Mouse (Mus musculus) neural tube, embryonic 12.5 days (tissue): ENCODE results near the gene C530008M17Rik. TPM values are rescaled to one million over a fixed set of nuclear protein-coding genes. Genes with fewer than 3 reads are reported as not detected.

Experiments
- ATAC-seq: fragments of 200-750 bp; cut with Nextera tagmentation; 2 replicates; pipeline ENCODE4 v1.8.0; 2017; ENCODE audit warnings: low read depth, mild to moderate bottlenecking, moderate TSS enrichment, moderate library complexity; ENCODE audit not compliant: low FRiP score
- H3K27ac ChIP-seq: fragments of 300-500 bp; sonication (generic); 2 replicates; pipeline ENCODE4 v1.5.1; 2016
- H3K27me3 ChIP-seq: fragments of 300-500 bp; sonication (generic); replicated peaks from 2 replicates; pipeline ENCODE4 v1.6.1; 2016; ENCODE audit warnings: mild to moderate bottlenecking
- H3K36me3 ChIP-seq: fragments of 300-500 bp; sonication (generic); 2 replicates; pipeline ENCODE4 v1.6.1; 2016; ENCODE audit warnings: mild to moderate bottlenecking
- H3K4me1 ChIP-seq: fragments of 300-500 bp; sonication (generic); 2 replicates; pipeline ENCODE4 v1.6.1; 2016
- H3K4me2 ChIP-seq: fragments of 300-500 bp; sonication (generic); replicated peaks from 2 replicates; pipeline ENCODE4 v1.6.1; 2016; ENCODE audit warnings: mild to moderate bottlenecking
- H3K4me3 ChIP-seq: fragments of 300-500 bp; sonication (generic); 2 replicates; pipeline ENCODE4 v1.5.1; 2016
- H3K9ac ChIP-seq: fragments of 300-500 bp; sonication (generic); 2 replicates; pipeline ENCODE4 v1.6.1; 2016; ENCODE audit warnings: mild to moderate bottlenecking
- H3K9me3 ChIP-seq: fragments of 300-500 bp; sonication (generic); 2 replicates; pipeline ENCODE4 v1.6.1; 2016; ENCODE audit warnings: mild to moderate bottlenecking
- WGBS: fragments of 180-500 bp; shearing (Covaris S2); methylation state at CpG from one replicate; pipeline ENCODE4 v1.1.7; 2016; 5-methylcytosine and 5-hydroxymethylcytosine counted together
- polyA plus RNA-seq: library from polyadenylated mRNA; unstranded; fragments of >200 nt; fragmentation: Nextera tagmentation; extraction: Ambion mirVana; gene quantifications from 2 replicates; pipeline ENCODE4 v1.2.1, GENCODE M21; 2016

Gene C530008M17Rik
- polyA plus RNA-seq, 1 experiment from 2014 or later: 72.6 TPM

DNA sequence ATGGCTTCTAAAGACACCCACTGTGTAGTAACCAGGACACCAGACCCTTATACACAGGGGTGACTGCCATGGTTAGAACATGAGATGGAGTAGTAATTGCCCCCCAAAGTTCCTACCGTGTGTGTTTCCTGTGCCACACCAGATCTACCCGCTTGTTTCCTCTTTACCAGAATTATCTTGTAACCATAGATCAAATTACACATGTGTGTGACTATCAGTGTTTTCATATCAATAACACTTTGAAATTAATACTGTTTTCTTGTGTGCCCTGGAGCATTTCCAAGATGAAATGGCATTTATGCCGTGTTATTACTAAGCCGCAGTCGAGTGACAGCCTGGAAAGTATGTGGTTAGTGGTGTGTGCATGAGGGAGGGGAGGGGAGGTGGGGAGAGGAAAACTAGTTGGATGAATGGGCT is 33.9 kb downstream of the C530008M17Rik start:
- peaks cover 14% of the 10 kb centered on the region; the same call in 1 of the 2 replicates for H3K4me1 ChIP-seq
- H3K9me3 ChIP-seq: peaks cover 3% of the 10 kb centered on the region
- no peaks in the 10 kb centered on the region for H3K36me3 ChIP-seq
- H3K9ac ChIP-seq: no peak overlapping the region
- no peak overlapping the region for H3K4me3 ChIP-seq
- no peaks in the 10 kb centered on the region for H3K27me3 ChIP-seq
- 81% methylated on average over 5 of the region's 5 CpGs for WGBS
- no peak for ATAC-seq
- no peak overlapping the region for H3K4me2 ChIP-seq
- no peak overlapping the region for H3K27ac ChIP-seq

DNA sequence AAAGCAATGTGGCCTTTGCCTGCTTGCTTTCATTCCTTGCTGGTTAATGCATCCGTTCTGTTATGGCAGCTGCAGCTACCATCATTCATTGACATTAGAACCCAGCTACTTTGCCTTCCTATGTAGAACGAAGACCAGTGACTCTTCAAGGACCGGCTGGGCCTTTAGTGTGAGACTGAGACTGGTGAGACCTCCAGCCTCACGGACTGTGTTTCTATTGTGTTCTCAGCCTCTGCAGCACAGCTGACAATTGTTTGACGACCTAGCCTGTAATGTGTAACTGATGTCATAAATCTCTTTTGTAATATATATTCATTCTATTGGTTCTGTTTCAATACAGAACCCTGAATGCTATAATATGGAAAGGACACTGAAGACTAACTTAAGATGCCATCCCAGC is 34.9 kb downstream of the C530008M17Rik start:
- no peak for ATAC-seq
- Histone ChIP-seq H3K36me3 (no peaks in the 10 kb centered on the region), H3K9ac (no peak overlapping the region), H3K9me3 (peaks cover 8% of the 10 kb centered on the region), H3K4me1 (peaks cover 14% of the 10 kb centered on the region; the same call in 1 of the 2 replicates), H3K4me3 (no peak overlapping the region), H3K27me3 (no peaks in the 10 kb centered on the region), H3K27ac (no peak overlapping the region), H3K4me2 (no peak overlapping the region)
- 58% methylated on average over 5 of the region's 5 CpGs for WGBS

DNA sequence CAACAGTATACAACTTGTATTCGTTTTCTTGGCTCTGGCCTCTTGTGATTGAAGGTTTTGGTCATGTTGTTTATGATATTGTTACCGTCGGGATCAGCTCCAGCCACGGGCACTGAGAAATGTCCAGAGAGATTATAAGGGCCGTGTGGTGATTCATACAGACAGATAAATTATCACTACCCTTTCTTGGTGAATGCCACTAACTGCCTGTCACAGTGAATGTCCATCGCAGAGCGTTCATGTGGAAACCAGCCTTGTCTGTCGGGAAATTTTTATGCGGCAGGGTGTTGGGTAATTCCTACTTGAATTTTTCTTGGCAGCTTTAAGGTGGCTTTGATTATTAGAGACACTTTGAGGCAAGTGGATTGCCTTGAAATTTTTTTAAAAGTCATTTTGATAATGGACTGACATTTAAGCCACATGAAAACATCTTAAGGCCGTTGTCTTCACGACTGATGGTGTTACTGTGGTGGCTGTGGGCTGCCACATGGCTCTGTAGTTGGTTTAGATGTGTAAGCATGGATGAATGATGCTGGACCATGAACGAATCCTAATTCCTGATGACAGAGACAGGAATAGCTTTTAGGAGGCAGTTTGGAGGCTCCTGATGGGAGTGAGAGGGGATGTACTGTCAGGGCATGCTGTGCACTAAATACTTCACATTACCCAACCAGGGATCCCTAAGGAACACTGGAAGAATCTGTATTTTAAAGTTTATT is 35.6 kb downstream of the C530008M17Rik start:
- no peak overlapping the region for H3K27ac ChIP-seq
- H3K36me3 ChIP-seq: no peaks in the 10 kb centered on the region
- WGBS: 68% methylated on average over 12 of the region's 12 CpGs
- no peak for ATAC-seq
- H3K9ac ChIP-seq: no peak overlapping the region
- H3K4me1 ChIP-seq: peaks cover 14% of the 10 kb centered on the region; the same call in 1 of the 2 replicates
- peaks cover 8% of the 10 kb centered on the region for H3K9me3 ChIP-seq
- no peaks in the 10 kb centered on the region for H3K27me3 ChIP-seq
- no peak overlapping the region for H3K4me2 ChIP-seq
- no peak overlapping the region for H3K4me3 ChIP-seq

DNA sequence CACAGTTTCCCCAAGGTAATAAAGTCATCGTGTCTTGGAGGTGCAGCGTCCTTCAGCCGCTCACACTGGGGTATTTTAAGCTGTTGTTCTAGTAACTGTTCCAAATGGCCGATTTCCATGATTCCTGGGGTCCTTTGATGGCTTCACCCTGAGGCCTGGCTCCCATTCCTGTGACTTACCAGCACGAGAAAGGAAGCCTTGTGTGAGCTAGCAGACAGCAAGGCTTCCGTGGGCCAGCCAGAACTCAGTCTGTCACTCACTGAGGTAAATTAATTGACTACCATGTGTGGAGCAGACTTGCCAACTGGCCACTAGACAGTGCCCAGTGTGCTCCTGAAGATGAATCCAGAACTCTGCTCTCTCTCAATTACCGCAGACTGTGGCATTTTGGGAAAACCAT is 41.2 kb downstream of the C530008M17Rik start:
- no peak overlapping the region for H3K27ac ChIP-seq
- H3K36me3 ChIP-seq: no peaks in the 10 kb centered on the region
- no peaks in the 10 kb centered on the region for H3K27me3 ChIP-seq
- no peak overlapping the region for H3K4me3 ChIP-seq
- 66% methylated on average over 7 of the region's 7 CpGs for WGBS
- H3K4me2 ChIP-seq: no peak overlapping the region
- H3K4me1 ChIP-seq: peaks cover 44% of the 10 kb centered on the region
- H3K9me3 ChIP-seq: peaks cover 8% of the 10 kb centered on the region
- no peak overlapping the region for H3K9ac ChIP-seq
- no peak for ATAC-seq

DNA sequence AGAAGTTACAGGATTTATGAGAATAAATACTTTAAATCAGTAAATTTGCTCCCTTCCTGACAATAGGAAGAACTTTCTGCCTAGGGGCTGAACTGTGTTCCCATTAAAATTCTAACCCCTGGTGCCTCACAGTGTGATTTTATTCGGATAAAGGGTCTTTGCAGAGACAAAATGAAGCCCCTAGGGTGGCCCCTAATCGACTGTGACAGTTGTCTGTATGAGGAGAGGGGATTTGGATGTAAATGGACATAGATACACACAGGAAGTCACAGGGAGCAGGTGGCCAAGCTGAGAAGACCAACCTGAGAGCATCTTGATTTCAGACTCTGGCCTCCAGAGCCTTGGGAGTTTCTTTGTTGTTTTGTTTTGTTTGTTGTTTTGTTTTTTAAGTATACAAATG is 41.9 kb downstream of the C530008M17Rik start:
- 22% methylated on average over 2 of the region's 2 CpGs for WGBS

DNA sequence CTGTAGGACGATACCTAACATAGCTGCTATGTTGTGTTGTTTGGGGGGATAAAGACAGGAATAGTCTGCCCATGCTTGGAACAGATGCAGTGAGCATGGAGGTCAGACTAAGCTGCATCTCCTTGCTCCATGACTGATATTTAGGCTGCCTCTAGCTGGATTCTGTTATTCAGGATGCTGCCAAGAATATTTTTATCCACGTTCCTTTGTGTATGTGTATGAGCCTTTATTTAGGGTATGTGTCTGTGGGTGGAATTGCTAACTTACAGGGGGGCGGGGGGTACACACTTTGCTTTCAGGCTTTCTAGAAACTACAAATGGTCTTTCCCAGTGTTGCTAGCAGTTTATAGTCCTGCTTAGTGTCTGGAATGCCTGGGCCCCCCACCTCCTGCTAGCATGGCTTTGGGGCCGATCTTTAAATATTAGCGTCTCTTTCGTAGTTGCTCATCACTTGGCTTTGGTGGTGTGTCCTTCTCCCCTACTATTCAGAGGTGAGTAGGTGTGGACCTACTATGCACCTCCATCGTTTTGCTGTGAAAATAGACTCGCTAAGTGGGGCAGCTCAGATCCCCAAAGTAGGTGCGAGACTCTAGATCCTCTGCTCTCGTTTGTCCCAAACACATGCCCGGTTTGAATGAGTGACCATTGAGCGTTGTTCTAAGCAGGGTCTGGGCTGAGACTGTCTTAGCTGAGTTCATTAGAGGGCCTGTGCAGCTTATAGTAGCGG is 45.0 kb downstream of the C530008M17Rik start:
- H3K4me2 ChIP-seq: no peak overlapping the region
- H3K36me3 ChIP-seq: no peaks in the 10 kb centered on the region
- H3K9me3 ChIP-seq: no peaks in the 10 kb centered on the region
- WGBS: 66% methylated on average over 13 of the region's 13 CpGs
- H3K9ac ChIP-seq: no peak overlapping the region
- peaks cover 47% of the 10 kb centered on the region for H3K4me1 ChIP-seq
- no peak for ATAC-seq
- no peaks in the 10 kb centered on the region for H3K27me3 ChIP-seq
- no peak overlapping the region for H3K4me3 ChIP-seq
- H3K27ac ChIP-seq: no peak overlapping the region

More for the DNA sequence above, 41.9 kb downstream of the C530008M17Rik start:
- Histone ChIP-seq H3K4me3 (no peak overlapping the region), H3K9me3 (peaks cover 8% of the 10 kb centered on the region), H3K9ac (no peak overlapping the region), H3K27me3 (no peaks in the 10 kb centered on the region), H3K36me3 (no peaks in the 10 kb centered on the region), H3K4me2 (no peak overlapping the region), H3K27ac (no peak overlapping the region), H3K4me1 (peaks cover 48% of the 10 kb centered on the region)
- no peak for ATAC-seq

DNA sequence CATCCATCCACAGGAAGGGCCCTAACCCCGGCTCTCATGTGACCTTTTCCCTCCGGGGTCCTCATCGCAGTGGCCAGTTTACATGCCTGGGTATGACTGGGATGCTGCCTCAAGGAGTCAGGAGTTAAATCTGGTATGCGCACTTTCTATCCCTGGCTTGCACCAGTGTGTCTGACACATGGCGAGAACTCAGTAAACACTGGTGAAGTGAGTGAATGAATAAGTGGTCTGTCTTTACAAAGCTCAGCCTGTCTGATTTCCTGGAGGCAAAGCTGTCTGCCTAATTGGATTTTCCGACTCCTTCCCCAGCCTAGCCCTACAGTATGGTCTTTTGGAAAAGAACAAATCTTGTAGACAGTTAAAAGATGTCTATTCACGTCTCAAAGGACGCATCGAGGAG is 45.8 kb downstream of the C530008M17Rik start:
- Histone ChIP-seq H3K27ac (no peak overlapping the region), H3K4me2 (no peak overlapping the region), H3K9me3 (no peaks in the 10 kb centered on the region), H3K36me3 (no peaks in the 10 kb centered on the region), H3K27me3 (no peaks in the 10 kb centered on the region), H3K4me1 (peaks cover 51% of the 10 kb centered on the region), H3K4me3 (no peak overlapping the region), H3K9ac (no peak overlapping the region)
- no peak for ATAC-seq
- 51% methylated on average over 9 of the region's 9 CpGs for WGBS

DNA sequence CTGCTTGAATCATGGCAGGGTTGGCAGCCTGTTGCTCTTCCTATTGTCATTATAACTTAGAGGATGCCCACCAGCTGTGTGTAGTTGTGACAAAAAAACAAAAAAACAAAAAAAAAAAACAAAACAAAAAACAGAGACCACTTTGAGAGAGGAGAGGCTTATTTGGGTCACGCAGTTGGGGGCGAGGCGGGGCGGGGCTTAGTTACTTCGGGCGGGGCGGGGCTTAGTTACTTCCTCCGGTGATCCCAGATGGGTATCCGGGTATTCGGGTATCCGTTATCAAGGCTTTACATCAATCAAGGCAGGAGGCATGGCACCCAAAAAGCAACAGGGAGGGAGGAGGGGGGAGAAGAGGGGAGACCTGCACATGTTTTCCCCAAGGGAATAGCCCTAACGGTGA is 46.3 kb downstream of the C530008M17Rik start:
- ATAC-seq: no peak
- H3K4me1 ChIP-seq: peaks cover 47% of the 10 kb centered on the region
- H3K27ac ChIP-seq: no peak overlapping the region
- no peak overlapping the region for H3K4me3 ChIP-seq
- H3K9ac ChIP-seq: no peak overlapping the region
- 31% methylated on average over 12 of the region's 12 CpGs for WGBS
- H3K4me2 ChIP-seq: peak overlapping the region; percentile 36
- H3K9me3 ChIP-seq: no peaks in the 10 kb centered on the region
- H3K27me3 ChIP-seq: no peaks in the 10 kb centered on the region
- no peaks in the 10 kb centered on the region for H3K36me3 ChIP-seq

DNA sequence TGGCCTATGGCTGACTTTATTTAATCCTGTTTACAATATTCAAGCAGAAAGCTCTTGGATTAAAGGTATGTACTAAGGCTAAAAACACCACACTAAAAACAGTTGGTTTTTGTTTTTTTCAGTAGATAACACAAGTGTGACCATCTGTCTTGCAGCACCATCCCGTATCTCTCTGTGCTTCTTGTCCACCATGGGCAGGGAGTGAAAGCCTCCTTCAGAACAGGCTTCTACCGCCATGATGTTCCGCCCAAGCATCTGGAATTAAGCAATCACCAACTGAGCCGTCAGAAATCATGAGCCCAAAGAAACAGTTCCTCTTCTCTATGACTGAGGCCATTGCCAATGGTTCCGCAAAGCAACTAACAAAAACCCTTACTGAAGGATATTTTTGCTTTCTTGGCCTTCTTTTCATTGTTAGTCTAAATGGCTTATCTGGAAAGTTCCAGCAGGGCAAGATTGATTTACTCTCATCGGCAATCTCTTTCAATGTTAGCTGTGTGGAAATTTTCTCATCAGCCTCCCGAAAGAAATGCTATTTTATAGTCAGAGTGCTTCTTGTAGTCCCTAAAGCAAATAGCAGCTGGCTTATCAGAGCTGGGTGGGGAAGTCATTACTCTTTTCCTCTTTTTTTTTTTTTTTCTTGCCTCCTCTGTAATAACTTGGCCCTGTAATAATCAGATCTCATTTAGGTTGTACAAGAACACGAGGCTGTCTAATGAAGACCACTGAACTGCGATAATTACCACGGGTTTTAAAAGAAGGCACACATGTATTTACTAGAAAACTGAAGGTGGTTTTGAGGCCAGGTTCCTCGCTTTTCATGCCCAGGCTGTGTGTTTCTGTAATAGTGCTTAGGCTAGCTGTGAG is 49.2 kb downstream of the C530008M17Rik start:
- Histone ChIP-seq H3K9me3 (no peaks in the 10 kb centered on the region), H3K27ac (no peak overlapping the region), H3K36me3 (no peaks in the 10 kb centered on the region), H3K4me1 (peaks cover 30% of the 10 kb centered on the region), H3K27me3 (no peaks in the 10 kb centered on the region), H3K4me2 (no peak overlapping the region), H3K9ac (no peak overlapping the region), H3K4me3 (no peak overlapping the region)
- ATAC-seq: no peak
- WGBS: 78% methylated on average over 11 of the region's 11 CpGs

DNA sequence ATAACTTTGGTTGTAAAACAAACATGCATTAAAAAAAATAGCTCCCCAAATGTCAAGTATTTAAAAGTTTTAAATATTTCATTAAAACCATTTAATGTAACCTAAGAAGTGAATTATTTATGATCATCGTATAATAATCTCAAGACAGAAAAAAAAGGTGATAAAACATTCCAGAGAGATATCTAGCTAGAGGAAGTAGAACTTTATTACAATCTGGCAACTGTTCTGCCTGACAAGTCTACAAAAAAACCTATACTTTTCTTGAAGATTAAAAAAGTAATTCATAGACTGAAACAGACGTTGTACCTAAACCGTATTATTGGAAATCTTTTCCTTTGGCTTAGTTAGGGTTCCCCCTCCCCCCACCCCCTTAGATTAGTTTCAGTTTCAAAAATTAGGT is 50.8 kb downstream of the C530008M17Rik start:
- H3K4me1 ChIP-seq: peaks cover 21% of the 10 kb centered on the region
- 93% methylated on average over 3 of the region's 3 CpGs for WGBS

DNA sequence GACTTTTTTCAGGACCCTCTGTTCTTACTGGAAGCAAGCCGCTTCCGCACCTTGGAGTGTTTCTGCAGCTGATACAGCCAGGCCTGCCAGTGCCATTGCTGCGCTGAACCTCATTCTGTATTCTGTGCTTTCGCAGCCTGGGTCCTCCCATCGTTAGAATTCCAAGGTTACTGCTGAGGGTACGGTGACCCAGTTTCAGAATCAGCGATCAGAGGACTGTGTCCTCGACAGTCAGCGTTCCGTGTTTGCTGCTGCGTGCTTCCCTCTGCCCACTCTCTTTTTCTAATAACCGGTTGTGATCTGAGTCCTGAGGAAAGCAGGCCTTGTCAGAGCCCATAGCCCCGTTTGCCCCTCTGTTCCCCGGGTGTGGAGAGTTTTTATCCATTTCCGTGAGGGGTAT is 51.7 kb downstream of the C530008M17Rik start:
- H3K9ac ChIP-seq: no peak overlapping the region
- ATAC-seq: no peak
- no peak overlapping the region for H3K4me2 ChIP-seq
- no peak overlapping the region for H3K4me3 ChIP-seq
- H3K27me3 ChIP-seq: no peaks in the 10 kb centered on the region
- 86% methylated on average over 15 of the region's 15 CpGs for WGBS
- peaks cover 18% of the 10 kb centered on the region for H3K4me1 ChIP-seq
- H3K27ac ChIP-seq: no peak overlapping the region
- H3K9me3 ChIP-seq: no peaks in the 10 kb centered on the region
- H3K36me3 ChIP-seq: no peaks in the 10 kb centered on the region

More for the DNA sequence above, 50.8 kb downstream of the C530008M17Rik start:
- Histone ChIP-seq H3K9me3 (no peaks in the 10 kb centered on the region), H3K36me3 (no peaks in the 10 kb centered on the region), H3K9ac (no peak overlapping the region), H3K4me3 (no peak overlapping the region), H3K27me3 (no peaks in the 10 kb centered on the region), H3K27ac (no peak overlapping the region), H3K4me2 (no peak overlapping the region)
- no peak for ATAC-seq

DNA sequence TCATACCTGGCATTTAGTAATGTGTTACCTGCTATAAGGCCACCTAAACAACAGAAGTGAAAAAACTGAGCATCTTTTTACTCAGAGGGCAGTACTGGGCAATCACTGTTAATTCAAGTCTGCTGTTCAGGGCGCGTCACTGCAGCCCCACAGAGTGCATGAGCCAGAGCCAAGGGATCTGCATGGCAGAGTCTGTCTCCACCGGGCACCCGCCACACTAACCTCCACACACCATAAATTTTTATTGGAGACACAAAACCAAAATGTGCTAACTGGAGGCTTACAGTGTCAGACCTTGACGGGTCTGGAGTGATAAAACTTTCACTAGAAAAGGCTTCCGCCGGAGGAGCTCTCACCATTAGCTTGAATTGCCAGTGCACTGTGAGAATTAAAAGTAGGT is 57.4 kb downstream of the C530008M17Rik start:
- H3K36me3 ChIP-seq: no peaks in the 10 kb centered on the region
- H3K4me2 ChIP-seq: no peak overlapping the region
- no peaks in the 10 kb centered on the region for H3K9me3 ChIP-seq
- peaks cover 16% of the 10 kb centered on the region for H3K4me1 ChIP-seq
- no peak overlapping the region for H3K9ac ChIP-seq
- H3K27me3 ChIP-seq: no peaks in the 10 kb centered on the region
- 51% methylated on average over 7 of the region's 7 CpGs for WGBS
- no peak for ATAC-seq
- no peak overlapping the region for H3K27ac ChIP-seq
- no peak overlapping the region for H3K4me3 ChIP-seq
